Mouse (Mus musculus) MEL (cell line): ENCODE measurements at regions not wholly inside any gene's neighbourhood (a gene's known extent, or its start where the extent isn't known, plus 50 kb on each side); places are given as distances from the start of the nearest gene placed in this dataset.

Source experiments
- DNase-seq: peaks from one replicate; pipeline ENCODE4 v3.0.0; 2011; ENCODE audit warnings: low read depth, low spot score
- H3K27ac ChIP-seq: 2 replicates; pipeline ENCODE4 v1.5.1; 2012; ENCODE audit warnings: low read depth, mild to moderate bottlenecking, control low read depth, low read length, moderate library complexity; ENCODE audit not compliant: control insufficient read depth
- H3K27me3 ChIP-seq, 2 experiments: fragments of 150-350 bp in 1 of 2; sonication (generic) in 1 of 2; 2 replicates each; pipeline ENCODE4 v1.6.1; 2012; ENCODE audit warnings: low read length in 2 of 2, mild to moderate bottlenecking in 2 of 2, improper control_type of control experiment in 1 of 2, moderate library complexity in 1 of 2; ENCODE audit not compliant: insufficient read depth in 2 of 2, control insufficient read depth in 1 of 2
- H3K36me3 ChIP-seq, 2 experiments: 2 replicates each; pipeline ENCODE4 v1.6.1; 2012 to 2014; ENCODE audit warnings: low read length in 2 of 2, improper control_type of control experiment in 1 of 2, inconsistent platforms in 1 of 2, mild to moderate bottlenecking in 1 of 2; ENCODE audit not compliant: insufficient read depth in 2 of 2, control insufficient read depth in 1 of 2
- H3K4me1 ChIP-seq, 2 experiments: fragments of 150-350 bp in 1 of 2; sonication (generic) in 1 of 2; 2 replicates each; pipeline ENCODE4 v1.6.1; 2012; ENCODE audit warnings: low read length in 2 of 2, improper control_type of control experiment in 1 of 2, mild to moderate bottlenecking in 1 of 2; ENCODE audit not compliant: insufficient read depth in 2 of 2, control insufficient read depth in 1 of 2
- H3K4me3 ChIP-seq, 2 experiments: fragments of 150-350 bp in 1 of 2; sonication (generic) in 1 of 2; 2 replicates each; pipeline ENCODE4 v1.5.1; 2012; ENCODE audit warnings: low read depth in 2 of 2, low read length in 2 of 2, mild to moderate bottlenecking in 2 of 2, moderate library complexity in 2 of 2, control low read depth in 1 of 2, improper control_type of control experiment in 1 of 2; ENCODE audit not compliant: control insufficient read depth in 1 of 2, insufficient read depth in 1 of 2
- H3K79me2 ChIP-seq: 2 replicates; pipeline ENCODE4 v1.6.1; 2012; ENCODE audit warnings: mild to moderate bottlenecking, low read length, moderate library complexity; ENCODE audit not compliant: control insufficient read depth, poor library complexity, insufficient read depth
- H3K9ac ChIP-seq: 2 replicates; pipeline ENCODE4 v1.6.1; 2012; ENCODE audit warnings: low read depth, mild to moderate bottlenecking, control low read depth, low read length, moderate library complexity; ENCODE audit not compliant: control insufficient read depth, poor library complexity, severe bottlenecking
- H3K9me3 ChIP-seq: fragments of 150-350 bp; sonication (generic); replicated peaks from 2 replicates; pipeline ENCODE4 v1.6.1; 2012; ENCODE audit warnings: mild to moderate bottlenecking, low read length, improper control_type of control experiment, moderate library complexity; ENCODE audit not compliant: insufficient read depth
- BHLHE40 ChIP-seq: IDR thresholded peaks from 2 replicates; pipeline ENCODE4 v1.6.1; 2012; ENCODE audit warnings: low read depth, mild to moderate bottlenecking, inconsistent platforms, low read length, improper control_type of control experiment, borderline replicate concordance
- CHD1 ChIP-seq: IDR thresholded peaks from 2 replicates; pipeline ENCODE4 v1.6.1; 2012; ENCODE audit warnings: low read depth, mild to moderate bottlenecking, inconsistent platforms, low read length, improper control_type of control experiment
- CHD2 ChIP-seq: IDR thresholded peaks from 2 replicates; pipeline ENCODE4 v1.6.1; 2011; ENCODE audit warnings: low read length, improper control_type of control experiment
- ETS1 ChIP-seq: IDR thresholded peaks from 2 replicates; pipeline ENCODE4 v1.6.1; 2012; ENCODE audit warnings: low read depth, mild to moderate bottlenecking, inconsistent platforms, low read length, improper control_type of control experiment, moderate library complexity
- GATA1 ChIP-seq: IDR thresholded peaks from 2 replicates; pipeline ENCODE4 v1.6.1; 2011; ENCODE audit warnings: low read depth, low read length, improper control_type of control experiment
- JUND ChIP-seq: IDR thresholded peaks from 2 replicates; pipeline ENCODE4 v1.6.1; 2011; ENCODE audit warnings: low read depth, mild to moderate bottlenecking, improper control_type of control experiment, low read length
- KAT2A ChIP-seq: conservative IDR thresholded peaks from 2 replicates; pipeline ENCODE4 v1.6.1; 2012; ENCODE audit warnings: low read depth, low read length, improper control_type of control experiment, inconsistent platforms
- MAFK ChIP-seq: IDR thresholded peaks from 2 replicates; pipeline ENCODE4 v1.6.1; 2011; ENCODE audit warnings: low read depth, mild to moderate bottlenecking, low read length, improper control_type of control experiment, borderline replicate concordance
- MXI1 ChIP-seq: IDR thresholded peaks from 2 replicates; pipeline ENCODE4 v1.6.1; 2011; ENCODE audit warnings: mild to moderate bottlenecking, low read depth, low read length, improper control_type of control experiment
- MYB ChIP-seq: IDR thresholded peaks from 2 replicates; pipeline ENCODE4 v1.6.1; 2011; ENCODE audit warnings: mild to moderate bottlenecking, low read depth, low read length, improper control_type of control experiment
- MYC ChIP-seq: IDR thresholded peaks from 2 replicates; pipeline ENCODE4 v1.6.1; 2011; ENCODE audit warnings: low read depth, mild to moderate bottlenecking, low read length, improper control_type of control experiment, moderate library complexity
- NELFE ChIP-seq: IDR thresholded peaks from 2 replicates; pipeline ENCODE4 v1.6.1; 2011; ENCODE audit warnings: low read depth, low read length, improper control_type of control experiment
- NRF1 ChIP-seq: IDR thresholded peaks from 2 replicates; pipeline ENCODE4 v1.6.1; 2014; ENCODE audit warnings: low read depth, mild to moderate bottlenecking, inconsistent platforms, low read length, improper control_type of control experiment, moderate library complexity; ENCODE audit not compliant: poor library complexity, insufficient read depth, severe bottlenecking
- POLR2AphosphoS2 ChIP-seq: IDR thresholded peaks from 2 replicates; pipeline ENCODE4 v1.6.1; 2011; ENCODE audit warnings: low read length, improper control_type of control experiment
- RAD21 ChIP-seq: IDR thresholded peaks from 2 replicates; pipeline ENCODE4 v1.6.1; 2011; ENCODE audit warnings: mild to moderate bottlenecking, low read depth, low read length, improper control_type of control experiment
- RCOR1 ChIP-seq: IDR thresholded peaks from 2 replicates; pipeline ENCODE4 v1.6.1; 2012; ENCODE audit warnings: low read depth, mild to moderate bottlenecking, inconsistent platforms, low read length, improper control_type of control experiment
- SIN3A ChIP-seq: IDR thresholded peaks from 2 replicates; pipeline ENCODE4 v1.6.1; 2012; ENCODE audit warnings: low read length, improper control_type of control experiment, inconsistent platforms
- SMC3 ChIP-seq: IDR thresholded peaks from 2 replicates; pipeline ENCODE4 v1.6.1; 2011; ENCODE audit warnings: low read depth, low read length, improper control_type of control experiment
- TBP ChIP-seq: IDR thresholded peaks from 2 replicates; pipeline ENCODE4 v1.8.0; 2011; ENCODE audit warnings: low read depth, low read length, improper control_type of control experiment
- UBTF ChIP-seq: IDR thresholded peaks from 2 replicates; pipeline ENCODE4 v1.6.1; 2012; ENCODE audit warnings: low read depth, mild to moderate bottlenecking, inconsistent platforms, low read length, improper control_type of control experiment, moderate library complexity, borderline replicate concordance; ENCODE audit not compliant: insufficient read depth
- USF1 ChIP-seq: IDR thresholded peaks from 2 replicates; pipeline ENCODE4 v1.6.1; 2014; ENCODE audit warnings: low read depth, mild to moderate bottlenecking, inconsistent platforms, low read length, improper control_type of control experiment, moderate library complexity
- USF2 ChIP-seq, 2 experiments: IDR thresholded peaks; 2 replicates each; pipeline ENCODE4 v1.6.1; 2011 to 2012; ENCODE audit warnings: improper control_type of control experiment in 2 of 2, low read length in 2 of 2, borderline replicate concordance in 1 of 2, inconsistent platforms in 1 of 2, low read depth in 1 of 2, mild to moderate bottlenecking in 1 of 2; ENCODE audit not compliant: insufficient read depth in 1 of 2
- ZC3H11A ChIP-seq: IDR thresholded peaks from 2 replicates; pipeline ENCODE4 v1.6.1; 2012; ENCODE audit warnings: low read depth, mild to moderate bottlenecking, inconsistent platforms, low read length, improper control_type of control experiment
- ZKSCAN1 ChIP-seq: IDR thresholded peaks from 2 replicates; pipeline ENCODE4 v1.6.1; 2012; ENCODE audit warnings: low read depth, mild to moderate bottlenecking, inconsistent platforms, low read length, improper control_type of control experiment, moderate library complexity
- ZMIZ1 ChIP-seq: IDR thresholded peaks from 2 replicates; pipeline ENCODE4 v1.6.1; 2012; ENCODE audit warnings: low read depth, mild to moderate bottlenecking, inconsistent platforms, low read length, improper control_type of control experiment, moderate library complexity
- ZNF384 ChIP-seq: IDR thresholded peaks from 2 replicates; pipeline ENCODE4 v1.6.1; 2012; ENCODE audit warnings: low read depth, mild to moderate bottlenecking, inconsistent platforms, low read length, improper control_type of control experiment

- no peaks in the 10 kb centered on the region for H3K27me3 ChIP-seq
- H3K4me3 ChIP-seq = no peak overlapping the region
- H3K79me2 ChIP-seq = no peaks in the 10 kb centered on the region
- TF ChIP-seq POLR2AphosphoS2 (no peak), RAD21 (no peak), ZC3H11A (no peak), UBTF (no peak), MYB (no peak), MYC (no peak), ZKSCAN1 (no peak)
- no peaks in the 10 kb centered on the region for H3K4me1 ChIP-seq
- H3K36me3 ChIP-seq = no peaks in the 10 kb centered on the region
- H3K9ac ChIP-seq = no peak overlapping the region
- DNase-seq = no peak
- no peak overlapping the region for H3K27ac ChIP-seq
- H3K9me3 ChIP-seq = no peaks in the 10 kb centered on the region
These were observed 80.7 kb upstream of the Plcb4 start for GRCm38 (mm10) chr2:135578135-135578534.

DNA sequence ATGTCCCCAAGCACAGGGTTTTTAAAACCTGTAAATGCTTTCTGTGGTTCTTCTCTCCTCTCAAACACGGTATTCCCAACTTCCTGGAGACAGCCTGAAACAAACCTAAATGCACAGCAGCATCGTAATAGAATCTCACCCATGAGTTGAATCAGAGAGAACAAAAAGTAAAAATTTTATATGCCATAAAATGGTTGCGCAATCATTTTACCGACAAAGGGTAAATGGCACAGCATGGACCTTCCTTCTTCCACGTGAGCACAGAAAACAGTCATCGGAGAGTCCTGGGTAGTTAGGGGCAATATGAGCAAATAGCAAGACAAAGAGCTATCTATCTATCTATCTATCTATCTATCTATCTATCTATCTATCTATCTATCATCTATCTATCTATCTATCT, 79.3 kb upstream of the Plcb4 start:
- Histone ChIP-seq H3K4me3 (no peak overlapping the region), H3K4me1 (no peaks in the 10 kb centered on the region), H3K9me3 (no peaks in the 10 kb centered on the region), H3K27me3 (no peaks in the 10 kb centered on the region), H3K9ac (no peak overlapping the region), H3K27ac (no peak overlapping the region), H3K79me2 (no peaks in the 10 kb centered on the region), H3K36me3 (no peaks in the 10 kb centered on the region)
- DNase-seq = no peak
- TF ChIP-seq KAT2A = no peak
- no peak for TF ChIP-seq RCOR1
- no peak for TF ChIP-seq MXI1
- TF ChIP-seq POLR2AphosphoS2 = no peak
- TF ChIP-seq NELFE = no peak
- no peak for TF ChIP-seq BHLHE40
- no peak for TF ChIP-seq SMC3
- TF ChIP-seq USF1 = no peak
- TF ChIP-seq GATA1 = no peak
- TF ChIP-seq MAFK = no peak
- TF ChIP-seq SIN3A = no peak
- no peak for TF ChIP-seq CHD2
- TF ChIP-seq ZMIZ1 = no peak
- no peak for TF ChIP-seq JUND
- no peak for TF ChIP-seq NRF1
- TF ChIP-seq CHD1 = no peak
- TF ChIP-seq ZNF384 = no peak
- no peak for TF ChIP-seq USF2 (IDR thresholded peaks at IDR 0.05; ENCODE audit: borderline replicate concordance in 1 of 2, insufficient read depth in 1 of 2, low read depth in 1 of 2, low read length in 2 of 2)
- TF ChIP-seq ETS1 = no peak
- no peak for TF ChIP-seq TBP
